Mouse (Mus musculus) central nervous system, embryonic 11.5 days (tissue): Measurements from ENCODE around the gene Olfr801. TPM values are rescaled to one million over a fixed set of nuclear protein-coding genes. Genes with fewer than 3 reads are reported as not detected.

ENCODE experiments used
- polyA plus RNA-seq: library from polyadenylated mRNA; depleted of rRNA; stranded (reverse); fragments of >200 nt; gene quantifications from 2 replicates; pipeline ENCODE4 v1.2.3, GENCODE M21; 2012; rRNA removed

Olfr801 gene
- polyA plus RNA-seq: not detected in 2 replicates

DNA sequence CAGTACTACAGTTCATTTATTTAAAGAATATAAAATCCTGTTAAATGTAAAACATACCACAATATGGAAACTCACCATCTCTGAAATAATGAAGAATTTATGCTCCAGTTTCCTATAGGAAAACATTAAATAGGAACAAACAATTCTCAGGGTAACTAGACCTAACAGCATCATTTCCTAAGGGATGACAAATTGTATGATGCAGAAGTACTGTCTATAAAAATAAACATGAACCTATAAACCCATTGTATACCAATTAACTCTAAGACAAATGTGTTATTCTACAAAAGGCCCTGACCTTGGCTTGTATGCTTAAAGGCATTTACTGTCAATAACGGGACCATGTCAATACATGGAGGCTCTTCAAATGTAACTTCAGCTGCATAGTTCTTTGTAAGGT is at the start of gene Olfr801:
TSS of gene Olfr801 (minus strand) at position 101 of the 400 bp plus-strand sequence.

DNA sequence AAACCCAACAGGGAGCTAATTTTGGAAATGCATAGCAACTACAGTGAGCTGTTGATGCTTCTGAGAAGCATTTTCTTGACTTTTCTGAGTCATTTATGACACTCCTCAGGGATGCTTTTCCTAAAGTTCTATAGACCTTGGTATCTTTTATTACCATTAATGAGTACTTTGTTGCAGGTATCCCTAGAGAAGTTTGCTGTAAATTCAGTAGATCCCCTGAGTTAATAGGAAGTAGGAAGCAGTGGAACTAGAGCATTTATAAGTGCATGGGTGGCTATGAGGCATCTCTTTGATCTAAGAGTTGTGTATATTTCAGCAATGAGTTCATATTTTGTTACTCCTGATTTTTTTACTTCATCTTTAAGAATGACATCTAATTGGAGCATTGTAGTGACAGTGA is 29.2 kb upstream of the Olfr801 start, which contains the start of gene Olfr804:
TSS of gene Olfr804 (plus strand) at position 301 of the 400 bp plus-strand sequence.

GRCm38 (mm10) chr10:129694186-129694585 is 20.5 kb upstream of the Olfr801 start, which contains the start of gene Olfr803:
Gene Olfr803 (minus strand): TSS chr10:129694286.

GRCm38 (mm10) chr10:129688069-129688468 is 14.4 kb upstream of the Olfr801 start, which contains the start of gene Olfr802:
Gene Olfr802 (minus strand): TSS chr10:129688169.

GRCm38 (mm10) chr10:129657394-129657793 is 16.3 kb downstream of the Olfr801 start, which contains the start of gene Olfr800:
Gene Olfr800 (plus strand): TSS chr10:129657694.

DNA sequence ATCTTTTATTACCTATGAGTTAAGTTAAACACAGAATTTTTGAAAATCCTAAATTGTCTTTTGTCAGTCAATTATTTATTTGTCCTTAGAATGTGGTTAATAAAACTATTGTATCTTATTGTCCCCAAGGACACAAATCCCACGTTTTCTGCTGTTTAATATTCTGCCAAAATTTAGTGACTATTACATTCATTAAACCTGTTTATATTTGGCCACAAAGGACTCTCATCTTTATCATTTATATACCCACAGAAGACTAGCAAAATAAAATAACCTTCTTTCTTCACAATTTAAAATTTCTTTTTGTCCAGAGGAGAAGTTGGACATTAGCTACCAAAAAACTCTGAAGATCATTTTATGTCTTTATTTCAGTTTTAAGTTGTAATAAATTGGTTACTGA is 36.5 kb downstream of the Olfr801 start, which contains the start of gene Olfr799:
TSS of gene Olfr799 (plus strand) at position 301 of the 400 bp plus-strand sequence.

DNA sequence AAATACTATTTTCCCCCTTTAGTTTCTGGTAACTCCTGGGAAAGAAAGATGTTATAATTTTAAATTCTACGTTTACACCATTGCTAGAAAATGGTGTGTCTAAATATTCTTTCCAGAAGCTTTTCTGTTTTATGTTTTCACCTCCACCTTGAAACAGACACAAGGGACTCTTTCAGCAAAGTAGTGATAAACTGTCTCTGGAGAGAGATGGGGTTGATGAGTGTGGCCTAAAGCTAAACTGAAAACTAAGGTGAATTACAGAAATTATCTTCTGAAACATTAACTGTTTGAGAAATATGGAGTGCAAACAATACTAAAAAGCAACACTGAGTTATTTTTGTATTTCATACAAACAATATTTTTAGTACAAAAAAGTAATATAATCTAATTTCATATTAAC is 45.8 kb downstream of the Olfr801 start, which contains the start of gene Olfr798:
TSS of gene Olfr798 (minus strand) at position 101 of the 400 bp plus-strand sequence.

Other genes starting within 250 kb of the Olfr801 start
- gene Olfr786, start 246.6 kb downstream of the Olfr801 start, polyA plus RNA-seq: not detected in 2 replicates
- not detected in 2 replicates for gene Olfr787, start 212.0 kb downstream of the Olfr801 start, polyA plus RNA-seq
- gene Olfr788, start 202.9 kb downstream of the Olfr801 start, polyA plus RNA-seq: not detected in 2 replicates
- not detected in 2 replicates for gene Olfr789, start 189.1 kb downstream of the Olfr801 start, polyA plus RNA-seq
- gene Olfr790, start 175.4 kb downstream of the Olfr801 start, polyA plus RNA-seq: not detected in 2 replicates
- not detected in 2 replicates for gene Olfr791, start 152.1 kb downstream of the Olfr801 start, polyA plus RNA-seq
- gene Olfr792, start 134.7 kb downstream of the Olfr801 start, polyA plus RNA-seq: not detected in 2 replicates
- not detected in 2 replicates for gene Olfr794, start 106.2 kb downstream of the Olfr801 start, polyA plus RNA-seq
- gene Olfr796, start 61.3 kb downstream of the Olfr801 start, polyA plus RNA-seq: not detected in 2 replicates
- gene Olfr798, start 45.9 kb downstream of the Olfr801 start, polyA plus RNA-seq: not detected in 2 replicates
- gene Olfr799, start 36.4 kb downstream of the Olfr801 start, polyA plus RNA-seq: not detected in 2 replicates
- not detected in 2 replicates for gene Olfr800, start 16.2 kb downstream of the Olfr801 start, polyA plus RNA-seq
- not detected in 2 replicates for gene Olfr802, start 14.3 kb upstream of the Olfr801 start, polyA plus RNA-seq
- not detected in 2 replicates for gene Olfr803, start 20.4 kb upstream of the Olfr801 start, polyA plus RNA-seq
- gene Olfr804, start 29.3 kb upstream of the Olfr801 start, polyA plus RNA-seq: not detected in 2 replicates
- gene Olfr805, start 55.5 kb upstream of the Olfr801 start, polyA plus RNA-seq: not detected in 2 replicates
- not detected in 2 replicates for gene Olfr806, start 68.1 kb upstream of the Olfr801 start, polyA plus RNA-seq
- not detected in 2 replicates for gene Olfr807, start 83.9 kb upstream of the Olfr801 start, polyA plus RNA-seq
- gene Olfr808, start 91.6 kb upstream of the Olfr801 start, polyA plus RNA-seq: not detected in 2 replicates
- gene Olfr809, start 100.8 kb upstream of the Olfr801 start, polyA plus RNA-seq: not detected in 2 replicates
- gene Olfr810, start 121.1 kb upstream of the Olfr801 start, polyA plus RNA-seq: not detected in 2 replicates
- gene Olfr811, start 130.5 kb upstream of the Olfr801 start, polyA plus RNA-seq: not detected in 2 replicates
- not detected in 2 replicates for gene Olfr812, start 172.2 kb upstream of the Olfr801 start, polyA plus RNA-seq
- gene Olfr813, start 181.5 kb upstream of the Olfr801 start, polyA plus RNA-seq: not detected in 2 replicates
- gene Olfr814, start 206.0 kb upstream of the Olfr801 start, polyA plus RNA-seq: not detected in 2 replicates
- gene Olfr815, start 232.0 kb upstream of the Olfr801 start, polyA plus RNA-seq: not detected in 2 replicates
- gene Olfr816, start 241.7 kb upstream of the Olfr801 start, polyA plus RNA-seq: not detected in 2 replicates